Mouse (Mus musculus): ENCODE data around the gene 2810006K23Rik. TPM values are rescaled to one million over a fixed set of nuclear protein-coding genes. Genes with fewer than 3 reads are reported as not detected.

Gene 2810006K23Rik
- 5.4 and 8.5 TPM in 2 replicates for polyA plus RNA-seq (2012; rRNA removed; ENCODE audit: low replicate concordance)

DNA sequence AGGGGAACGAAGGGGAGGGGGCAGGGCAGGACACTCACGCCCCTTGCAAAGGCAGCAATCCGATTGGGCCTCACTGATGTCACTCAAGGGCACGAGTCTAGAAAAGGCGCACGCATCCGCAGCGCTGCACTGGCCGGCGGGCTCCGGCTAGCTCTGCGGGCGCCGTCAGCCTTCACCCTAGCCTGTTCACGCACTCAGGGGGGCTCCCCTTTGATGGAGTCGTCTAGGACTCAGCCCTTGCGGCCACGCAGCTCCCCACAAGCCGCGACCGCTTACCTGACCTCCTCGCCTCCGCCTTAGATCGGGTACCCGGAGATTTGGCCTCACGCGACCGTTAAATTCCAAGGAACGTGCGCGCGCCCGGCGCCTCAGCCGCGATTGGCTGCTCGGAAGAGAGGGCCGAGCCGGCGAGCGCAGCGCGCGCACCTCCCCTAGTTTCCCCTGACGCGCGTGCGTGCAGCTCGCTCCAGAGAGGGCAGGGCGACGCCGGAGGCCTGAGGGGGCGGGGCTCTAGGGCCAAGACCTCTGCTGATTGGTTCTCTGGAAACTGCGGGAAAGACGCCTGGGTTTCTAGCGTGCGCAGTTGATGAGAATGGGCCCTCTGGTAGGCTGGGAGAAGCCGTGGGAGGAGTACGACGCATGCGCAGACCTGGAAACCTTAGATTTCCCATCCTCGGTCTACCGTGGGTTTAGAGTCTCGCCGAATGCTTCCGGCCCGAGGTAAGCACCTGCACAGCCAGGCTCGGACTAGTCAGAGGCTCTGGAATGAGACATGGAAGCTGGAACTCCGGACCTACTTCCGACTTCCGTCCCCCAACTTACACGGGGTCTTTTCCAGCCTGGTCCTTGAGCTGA, at the start of gene 2810006K23Rik, which contains the start of gene Mphosph9:
TSS of gene 2810006K23Rik (plus strand) at position 580 of the 855 bp plus-strand sequence.
TSS of gene Mphosph9 (minus strand) at position 463 of the 855 bp plus-strand sequence.

GRCm38 (mm10) chr5:124362982-124363381, 35.1 kb downstream of the 2810006K23Rik start, which contains the start of gene Cdk2ap1:
Cdk2ap1 (minus strand) TSS chr5:124363082.

Other genes starting within 250 kb of the 2810006K23Rik start
- 12.6 and 19.9 TPM in 2 replicates for gene Abcb9, start 232.3 kb upstream of the 2810006K23Rik start, polyA plus RNA-seq (2012; rRNA removed; ENCODE audit: low replicate concordance)
- gene Ogfod2, start 215.8 kb upstream of the 2810006K23Rik start, polyA plus RNA-seq (2012; rRNA removed; ENCODE audit: low replicate concordance): 51.2 and 96.8 TPM in 2 replicates
- 18.5 and 36.2 TPM in 2 replicates for gene Arl6ip4, start 212.0 kb upstream of the 2810006K23Rik start, polyA plus RNA-seq (2012; rRNA removed; ENCODE audit: low replicate concordance)
- gene Pitpnm2, start 78.3 kb upstream of the 2810006K23Rik start, polyA plus RNA-seq (2012; rRNA removed; ENCODE audit: low replicate concordance): 39.4 and 128 TPM in 2 replicates
- 2.8 and 3.6 TPM in 2 replicates for gene Mphosph9, start 117 bp upstream of the 2810006K23Rik start, polyA plus RNA-seq (2012; rRNA removed; ENCODE audit: low replicate concordance)
- gene Cdk2ap1, start 35.0 kb downstream of the 2810006K23Rik start, polyA plus RNA-seq (2012; rRNA removed; ENCODE audit: low replicate concordance): 125 and 162 TPM in 2 replicates
- gene Sbno1, start 97.9 kb downstream of the 2810006K23Rik start, polyA plus RNA-seq (2012; rRNA removed; ENCODE audit: low replicate concordance): 12.5 and 20.0 TPM in 2 replicates
- gene Kmt5a, start 111.8 kb downstream of the 2810006K23Rik start, polyA plus RNA-seq (2012; rRNA removed; ENCODE audit: low replicate concordance): 54.7 and 64.3 TPM in 2 replicates
- gene Rilpl2, start 150.3 kb downstream of the 2810006K23Rik start, polyA plus RNA-seq (2012; rRNA removed; ENCODE audit: low replicate concordance): 21.9 and 44.9 TPM in 2 replicates
- 2.0 and 2.4 TPM in 2 replicates for gene Snrnp35, start 155.0 kb downstream of the 2810006K23Rik start, polyA plus RNA-seq (2012; rRNA removed; ENCODE audit: low replicate concordance)
- 9.8 and 16.8 TPM in 2 replicates for gene Rilpl1, start 203.3 kb downstream of the 2810006K23Rik start, polyA plus RNA-seq (2012; rRNA removed; ENCODE audit: low replicate concordance)
- gene Tmed2, start 212.6 kb downstream of the 2810006K23Rik start, polyA plus RNA-seq (2012; rRNA removed; ENCODE audit: low replicate concordance): 117 and 209 TPM in 2 replicates
- gene Ddx55, start 224.8 kb downstream of the 2810006K23Rik start, polyA plus RNA-seq (2012; rRNA removed; ENCODE audit: low replicate concordance): 13.5 and 15.8 TPM in 2 replicates

Measured in mammary gland, adult 2 months (tissue).